Mouse (Mus musculus): ENCODE results near the gene RPS10-NUDT3. TPM values are rescaled to one million over a fixed set of nuclear protein-coding genes. Genes with fewer than 3 reads are reported as not detected.

RPS10-NUDT3 gene
- polyA plus RNA-seq, 1 experiment from 2014 or later = not detected

GRCm38 (mm10) chr17:27611519-27611884 is 23.5 kb downstream of the RPS10-NUDT3 start:
- peaks cover 52% of the 10 kb centered on the region for H3K4me1 ChIP-seq (ENCODE audit: control insufficient read depth, insufficient read depth, low read length)
- no peaks in the 10 kb centered on the region for H3K36me3 ChIP-seq (ENCODE audit: control insufficient read depth, insufficient read depth, low read length)
- no peaks in the 10 kb centered on the region for H3K9me3 ChIP-seq (replicated peaks; ENCODE audit: control insufficient read depth, low read length)
- peak overlapping the region; percentile 64 for H3K27ac ChIP-seq (ENCODE audit: low read depth, low read length)
- WGBS (ENCODE audit: insufficient replicate concordance) = 50% methylated on average over 3 of the region's 3 CpGs
- no peak overlapping the region for H3K4me3 ChIP-seq (ENCODE audit: low read depth, low read length)
- H3K4me2 ChIP-seq = no peak overlapping the region
- H3K27me3 ChIP-seq (ENCODE audit: control insufficient read depth, insufficient read depth, low read length) = no peaks in the 10 kb centered on the region
- ATAC-seq (replicated peaks; ENCODE audit: insufficient number of reproducible peaks, low FRiP score, low TSS enrichment) = no peak
- peak overlapping the region; percentile 28; the same call in 1 of the 2 replicates for H3K9ac ChIP-seq (ENCODE audit: low read depth, low read length)

GRCm38 (mm10) chr17:27610679-27611518 is 24.1 kb downstream of the RPS10-NUDT3 start:
- H3K27ac ChIP-seq (ENCODE audit: low read depth, low read length) = peak overlapping the region; percentile 16; the same call in 1 of the 2 replicates
- WGBS (ENCODE audit: insufficient replicate concordance) = 61% methylated on average over 10 of the region's 10 CpGs
- no peak overlapping the region for H3K4me2 ChIP-seq
- H3K9ac ChIP-seq (ENCODE audit: low read depth, low read length) = no peak overlapping the region
- no peaks in the 10 kb centered on the region for H3K36me3 ChIP-seq (ENCODE audit: control insufficient read depth, insufficient read depth, low read length)
- H3K27me3 ChIP-seq (ENCODE audit: control insufficient read depth, insufficient read depth, low read length) = no peaks in the 10 kb centered on the region
- H3K4me3 ChIP-seq (ENCODE audit: low read depth, low read length) = no peak overlapping the region
- H3K4me1 ChIP-seq (ENCODE audit: control insufficient read depth, insufficient read depth, low read length) = peaks cover 57% of the 10 kb centered on the region
- no peaks in the 10 kb centered on the region for H3K9me3 ChIP-seq (replicated peaks; ENCODE audit: control insufficient read depth, low read length)
- ATAC-seq (replicated peaks; ENCODE audit: insufficient number of reproducible peaks, low FRiP score, low TSS enrichment) = no peak

GRCm38 (mm10) chr17:27609576-27609975 is 25.4 kb downstream of the RPS10-NUDT3 start:
- 90% methylated on average over 7 of the region's 7 CpGs for WGBS (ENCODE audit: insufficient replicate concordance)
- peaks cover 52% of the 10 kb centered on the region for H3K4me1 ChIP-seq (ENCODE audit: control insufficient read depth, insufficient read depth, low read length)
- no peak for ATAC-seq (replicated peaks; ENCODE audit: insufficient number of reproducible peaks, low FRiP score, low TSS enrichment)

GRCm38 (mm10) chr17:27603522-27604234 is 31.3 kb downstream of the RPS10-NUDT3 start:
- Histone ChIP-seq H3K9me3 (replicated peaks; ENCODE audit: control insufficient read depth, low read length) (no peaks in the 10 kb centered on the region), H3K4me2 (peak overlapping the region; percentile 49), H3K4me3 (ENCODE audit: low read depth, low read length) (no peak overlapping the region), H3K27me3 (ENCODE audit: control insufficient read depth, insufficient read depth, low read length) (no peaks in the 10 kb centered on the region), H3K4me1 (ENCODE audit: control insufficient read depth, insufficient read depth, low read length) (peaks cover 51% of the 10 kb centered on the region), H3K9ac (ENCODE audit: low read depth, low read length) (peak overlapping the region; percentile 29), H3K36me3 (ENCODE audit: control insufficient read depth, insufficient read depth, low read length) (no peaks in the 10 kb centered on the region), H3K27ac (ENCODE audit: low read depth, low read length) (peak overlapping the region; percentile 81)
- WGBS (ENCODE audit: insufficient replicate concordance) = 55% methylated on average over 21 of the region's 21 CpGs
- no peak for ATAC-seq (replicated peaks; ENCODE audit: insufficient number of reproducible peaks, low FRiP score, low TSS enrichment)

More at GRCm38 (mm10) chr17:27609576-27609975, 25.4 kb downstream of the RPS10-NUDT3 start:
- no peaks in the 10 kb centered on the region for H3K27me3 ChIP-seq (ENCODE audit: control insufficient read depth, insufficient read depth, low read length)
- H3K27ac ChIP-seq (ENCODE audit: low read depth, low read length) = no peak overlapping the region
- H3K9ac ChIP-seq (ENCODE audit: low read depth, low read length) = no peak overlapping the region
- no peak overlapping the region for H3K4me2 ChIP-seq
- no peaks in the 10 kb centered on the region for H3K9me3 ChIP-seq (replicated peaks; ENCODE audit: control insufficient read depth, low read length)
- H3K36me3 ChIP-seq (ENCODE audit: control insufficient read depth, insufficient read depth, low read length) = no peaks in the 10 kb centered on the region
- H3K4me3 ChIP-seq (ENCODE audit: low read depth, low read length) = no peak overlapping the region

GRCm38 (mm10) chr17:27603036-27603435 is 32.0 kb downstream of the RPS10-NUDT3 start:
- Histone ChIP-seq H3K36me3 (ENCODE audit: control insufficient read depth, insufficient read depth, low read length) (no peaks in the 10 kb centered on the region), H3K27me3 (ENCODE audit: control insufficient read depth, insufficient read depth, low read length) (no peaks in the 10 kb centered on the region), H3K9ac (ENCODE audit: low read depth, low read length) (no peak overlapping the region), H3K4me3 (ENCODE audit: low read depth, low read length) (no peak overlapping the region), H3K27ac (ENCODE audit: low read depth, low read length) (peak overlapping the region; percentile 81; the same call in 1 of the 2 replicates), H3K4me1 (ENCODE audit: control insufficient read depth, insufficient read depth, low read length) (peaks cover 57% of the 10 kb centered on the region), H3K4me2 (no peak overlapping the region), H3K9me3 (replicated peaks; ENCODE audit: control insufficient read depth, low read length) (no peaks in the 10 kb centered on the region)
- no peak for ATAC-seq (replicated peaks; ENCODE audit: insufficient number of reproducible peaks, low FRiP score, low TSS enrichment)
- WGBS (ENCODE audit: insufficient replicate concordance) = 84% methylated on average over 2 of the region's 2 CpGs

- Histone ChIP-seq H3K27me3 (ENCODE audit: control insufficient read depth, insufficient read depth, low read length) (no peaks in the 10 kb centered on the region), H3K36me3 (ENCODE audit: control insufficient read depth, insufficient read depth, low read length) (peaks cover 2% of the 10 kb centered on the region), H3K9ac (ENCODE audit: low read depth, low read length) (no peak overlapping the region; the same call in 1 of the 2 replicates), H3K4me3 (ENCODE audit: low read depth, low read length) (no peak overlapping the region), H3K4me1 (ENCODE audit: control insufficient read depth, insufficient read depth, low read length) (peaks cover 63% of the 10 kb centered on the region), H3K9me3 (replicated peaks; ENCODE audit: control insufficient read depth, low read length) (no peaks in the 10 kb centered on the region), H3K27ac (ENCODE audit: low read depth, low read length) (no peak overlapping the region), H3K4me2 (no peak overlapping the region)
- ATAC-seq (replicated peaks; ENCODE audit: insufficient number of reproducible peaks, low FRiP score, low TSS enrichment) = no peak
- 72% methylated on average over 5 of the region's 5 CpGs for WGBS (ENCODE audit: insufficient replicate concordance)
Observed at GRCm38 (mm10) chr17:27600869-27601268, 34.2 kb downstream of the RPS10-NUDT3 start.

- no peaks in the 10 kb centered on the region for H3K27me3 ChIP-seq (ENCODE audit: control insufficient read depth, insufficient read depth, low read length)
- WGBS (ENCODE audit: insufficient replicate concordance) = 87% methylated on average over 3 of the region's 3 CpGs
- peaks cover 5% of the 10 kb centered on the region for H3K36me3 ChIP-seq (ENCODE audit: control insufficient read depth, insufficient read depth, low read length)
- peaks cover 67% of the 10 kb centered on the region for H3K4me1 ChIP-seq (ENCODE audit: control insufficient read depth, insufficient read depth, low read length)
- no peak overlapping the region for H3K4me3 ChIP-seq (ENCODE audit: low read depth, low read length)
- no peak overlapping the region for H3K9ac ChIP-seq (ENCODE audit: low read depth, low read length)
- H3K4me2 ChIP-seq = no peak overlapping the region
- ATAC-seq (replicated peaks; ENCODE audit: insufficient number of reproducible peaks, low FRiP score, low TSS enrichment) = no peak
- no peak overlapping the region for H3K27ac ChIP-seq (ENCODE audit: low read depth, low read length)
- H3K9me3 ChIP-seq (replicated peaks; ENCODE audit: control insufficient read depth, low read length) = no peaks in the 10 kb centered on the region
Observed at GRCm38 (mm10) chr17:27600286-27600685, 34.7 kb downstream of the RPS10-NUDT3 start.

GRCm38 (mm10) chr17:27596376-27597190 is 38.4 kb downstream of the RPS10-NUDT3 start:
- H3K36me3 ChIP-seq (ENCODE audit: control insufficient read depth, insufficient read depth, low read length) = peaks cover 21% of the 10 kb centered on the region
- WGBS (ENCODE audit: insufficient replicate concordance) = 51% methylated on average over 21 of the region's 21 CpGs
- ATAC-seq (replicated peaks; ENCODE audit: insufficient number of reproducible peaks, low FRiP score, low TSS enrichment) = peak; percentile 51
- H3K9me3 ChIP-seq (replicated peaks; ENCODE audit: control insufficient read depth, low read length) = no peaks in the 10 kb centered on the region
- no peaks in the 10 kb centered on the region for H3K27me3 ChIP-seq (ENCODE audit: control insufficient read depth, insufficient read depth, low read length)
- peak overlapping the region; percentile 40 for H3K4me2 ChIP-seq
- peak overlapping the region; percentile 55 for H3K9ac ChIP-seq (ENCODE audit: low read depth, low read length)
- peak overlapping the region; percentile 91 for H3K27ac ChIP-seq (ENCODE audit: low read depth, low read length)
- peaks cover 52% of the 10 kb centered on the region for H3K4me1 ChIP-seq (ENCODE audit: control insufficient read depth, insufficient read depth, low read length)
- no peak overlapping the region for H3K4me3 ChIP-seq (ENCODE audit: low read depth, low read length)
